Mouse (Mus musculus) cerebellum, adult 11-12 months (tissue): ENCODE measurements at regions not wholly inside any gene's neighbourhood (a gene's known extent, or its start where the extent isn't known, plus 50 kb on each side); places are given as distances from the start of the nearest gene placed in this dataset.
"Not testable (repeated sequence)": the region's sequence is repeated elsewhere in the genome, so short reads cannot be mapped to it uniquely, and the experiment has no call there.

Experiments used
- DNase-seq: peaks from one replicate; pipeline ENCODE4 v3.0.0; 2022

DNA sequence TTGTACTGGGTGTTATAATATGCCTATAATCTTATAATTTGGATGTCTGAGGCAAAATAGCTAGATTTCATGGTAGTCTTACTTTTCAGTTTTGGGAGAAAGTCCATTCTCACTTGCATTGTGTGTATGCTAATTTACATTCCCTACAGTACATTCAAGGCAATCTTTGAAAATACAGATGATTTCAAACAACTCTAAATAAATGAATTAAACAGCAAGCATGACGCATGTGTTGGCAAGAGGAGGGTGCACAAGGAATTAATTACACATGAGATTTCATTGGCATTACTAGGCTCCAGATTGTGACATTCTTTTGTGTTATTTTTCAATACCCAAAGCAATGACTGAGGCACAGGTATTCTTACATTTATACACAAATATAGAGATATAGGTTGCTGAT is 495.2 kb upstream of the Cypt12 start:
- DNase-seq = no peak

DNA sequence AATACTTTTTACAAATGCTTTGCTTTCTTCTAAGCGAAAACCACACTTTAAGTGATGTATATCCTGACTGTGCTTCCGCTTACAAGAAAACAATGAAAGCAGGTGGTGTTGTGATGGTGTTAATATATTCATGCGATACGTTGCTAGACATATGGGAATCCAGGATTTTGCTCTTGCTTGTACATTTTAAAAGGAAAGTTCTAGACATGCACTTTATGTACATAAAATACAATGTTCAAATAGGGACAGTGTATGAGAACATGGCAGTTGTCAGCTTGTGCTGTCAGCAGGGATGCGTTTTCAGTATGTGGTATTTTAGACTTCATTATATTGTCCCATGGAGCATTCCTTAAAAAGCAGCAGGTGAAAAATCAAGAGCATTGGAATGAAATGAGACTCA is 487.7 kb upstream of the Cypt12 start:
- DNase-seq = no peak

DNA sequence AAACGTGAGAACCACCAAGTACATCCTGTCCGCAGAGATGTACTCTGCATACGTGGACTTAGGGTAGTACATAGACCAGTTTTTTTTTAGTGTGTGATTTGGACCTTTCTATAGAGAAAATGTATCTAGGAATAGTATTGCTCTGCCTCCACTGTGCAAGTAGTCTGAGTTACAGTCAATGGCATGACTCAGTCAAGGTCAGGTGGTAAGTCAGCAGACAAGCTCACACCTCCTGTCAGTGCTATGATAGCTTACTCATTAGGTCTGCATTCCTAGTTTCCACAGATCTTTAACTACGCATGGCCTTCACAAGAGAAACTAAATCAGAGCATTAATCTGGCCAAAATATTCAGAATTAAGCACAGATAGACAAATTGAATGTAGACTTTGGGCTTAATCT is 486.8 kb upstream of the Cypt12 start:
- DNase-seq = no peak

DNA sequence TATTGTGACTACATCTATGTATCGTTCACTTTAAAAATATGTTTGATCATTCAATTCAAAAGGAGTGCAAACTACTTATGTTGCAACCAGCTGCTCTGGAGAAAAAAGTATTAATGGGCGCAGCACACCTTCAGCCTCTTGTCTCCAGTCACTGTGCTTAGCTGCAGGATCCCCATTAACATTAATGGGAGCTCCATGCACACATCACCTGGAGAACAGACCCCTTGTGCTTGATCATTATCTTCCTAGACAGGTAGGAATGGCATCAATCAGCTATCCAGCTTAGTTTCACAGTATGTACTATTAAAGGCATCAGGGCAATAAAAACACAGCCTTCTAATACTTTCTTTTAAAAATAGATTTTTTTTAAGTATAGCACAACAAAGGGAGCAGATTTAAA is 474.4 kb upstream of the Cypt12 start:
- DNase-seq = no peak

DNA sequence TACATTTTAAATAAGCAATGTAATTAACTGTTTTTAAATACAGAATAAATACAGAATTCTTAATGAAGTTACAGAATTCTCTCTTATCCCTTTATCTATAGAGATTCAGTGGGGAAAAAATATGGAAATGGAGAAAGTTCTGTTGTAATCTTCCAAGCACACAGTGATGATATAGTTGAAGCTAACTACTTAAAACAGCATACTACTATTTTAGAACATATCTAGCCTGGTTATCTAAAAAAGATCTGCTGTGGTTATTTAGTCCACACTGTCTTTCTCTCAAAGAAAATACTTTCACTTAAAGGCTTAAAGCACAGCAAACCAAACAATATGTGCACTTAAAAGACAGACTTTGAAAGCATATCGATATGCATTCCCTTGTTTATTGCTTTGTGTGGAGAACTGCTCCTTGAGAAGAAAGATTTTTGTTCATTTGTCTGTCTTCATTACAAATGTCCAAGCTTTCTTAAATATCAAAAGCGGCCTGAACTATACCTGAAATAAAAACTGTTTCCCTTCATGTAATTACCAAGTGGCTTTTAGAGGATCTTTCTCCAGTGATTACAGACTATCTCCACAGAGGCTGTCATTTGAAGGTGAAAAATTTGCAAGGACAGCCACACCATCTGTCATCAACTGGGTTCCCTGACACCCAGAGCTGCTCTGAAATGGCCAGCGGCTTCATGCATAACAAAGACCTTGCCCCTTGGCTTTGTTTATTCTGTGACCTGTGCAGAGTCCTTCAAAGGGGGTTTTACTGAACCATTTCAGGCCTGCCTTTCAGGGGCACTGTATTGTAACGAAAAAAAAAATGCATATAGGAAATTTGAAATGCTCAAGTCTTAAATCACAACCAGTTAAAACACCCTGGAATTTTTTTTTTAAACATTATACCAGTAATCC is 458.7 kb upstream of the Cypt12 start:
- DNase-seq = peak; percentile 3

DNA sequence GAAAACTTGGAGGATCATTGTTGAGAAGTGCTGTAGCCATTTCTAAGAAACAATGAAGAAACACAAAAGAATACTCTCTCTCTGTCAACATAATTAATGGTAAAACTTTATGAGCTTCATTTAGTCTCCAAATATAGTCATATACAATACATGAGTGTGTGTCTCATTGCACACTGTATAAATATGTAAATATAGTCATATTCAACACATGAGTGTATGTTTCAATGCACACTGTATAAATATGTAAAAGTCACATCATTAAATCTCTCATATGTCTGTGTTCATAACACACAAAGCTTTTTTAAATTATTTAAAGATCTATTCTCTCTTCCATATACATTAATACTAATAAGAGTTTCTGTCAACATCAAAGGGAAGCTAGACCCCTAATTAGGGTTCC is 457.6 kb upstream of the Cypt12 start:
- no peak for DNase-seq

DNA sequence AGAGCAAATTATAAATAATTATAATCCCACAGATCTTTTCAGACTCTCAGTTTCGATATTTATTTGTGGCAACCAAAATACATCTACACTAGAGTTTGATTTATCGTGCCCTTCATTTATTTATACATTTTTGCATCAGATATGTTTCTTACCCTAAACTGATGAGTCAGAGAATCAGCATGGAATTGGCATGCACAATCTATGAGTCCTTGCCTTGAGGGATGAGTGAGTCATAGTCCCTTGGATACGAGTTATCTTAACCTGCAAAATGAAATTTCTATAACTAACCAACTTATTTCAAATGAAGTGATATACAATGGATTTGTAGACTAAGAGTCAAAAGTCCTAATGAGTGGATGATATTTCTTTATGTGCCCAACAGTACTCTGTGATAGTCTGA is 449.9 kb upstream of the Cypt12 start:
- no peak for DNase-seq

DNA sequence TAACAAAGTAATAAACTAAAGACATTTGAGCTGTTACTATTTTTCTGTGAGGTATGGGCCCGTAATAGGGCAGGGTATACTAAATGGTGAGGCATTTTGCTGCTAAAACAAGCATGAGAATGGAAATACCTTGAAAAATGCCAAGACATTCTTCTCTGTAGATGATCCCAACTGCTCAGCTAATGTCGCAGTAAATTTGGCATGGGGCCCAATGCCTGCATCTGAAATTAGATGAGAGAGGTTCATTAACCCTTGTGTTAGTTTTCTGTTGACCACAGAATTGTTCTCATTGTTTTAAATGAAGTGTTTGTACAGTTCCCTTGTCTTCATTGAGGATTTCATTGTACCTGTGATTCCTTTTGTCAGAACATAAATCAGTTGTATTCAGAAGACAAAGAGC is 446.7 kb upstream of the Cypt12 start:
- DNase-seq = no peak

DNA sequence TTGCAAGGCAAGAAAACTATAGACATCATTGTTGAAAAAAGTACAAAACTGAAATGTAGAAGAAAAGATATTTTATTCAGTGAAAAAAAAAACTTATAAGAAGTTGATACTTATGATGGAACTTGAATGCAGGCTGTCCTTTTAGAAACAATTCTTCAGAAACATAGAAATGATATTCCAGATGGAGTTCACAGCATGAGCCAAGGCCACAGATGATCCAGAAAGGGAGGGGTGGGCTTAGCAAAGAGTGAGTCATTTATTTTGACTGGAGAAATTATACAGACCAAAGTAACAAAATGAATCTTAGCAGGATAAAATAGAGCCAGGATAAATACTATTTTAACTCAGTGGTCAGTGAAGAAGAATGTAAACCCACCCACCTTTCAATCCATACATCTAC is 406.9 kb upstream of the Cypt12 start:
- DNase-seq = peak; percentile 15

DNA sequence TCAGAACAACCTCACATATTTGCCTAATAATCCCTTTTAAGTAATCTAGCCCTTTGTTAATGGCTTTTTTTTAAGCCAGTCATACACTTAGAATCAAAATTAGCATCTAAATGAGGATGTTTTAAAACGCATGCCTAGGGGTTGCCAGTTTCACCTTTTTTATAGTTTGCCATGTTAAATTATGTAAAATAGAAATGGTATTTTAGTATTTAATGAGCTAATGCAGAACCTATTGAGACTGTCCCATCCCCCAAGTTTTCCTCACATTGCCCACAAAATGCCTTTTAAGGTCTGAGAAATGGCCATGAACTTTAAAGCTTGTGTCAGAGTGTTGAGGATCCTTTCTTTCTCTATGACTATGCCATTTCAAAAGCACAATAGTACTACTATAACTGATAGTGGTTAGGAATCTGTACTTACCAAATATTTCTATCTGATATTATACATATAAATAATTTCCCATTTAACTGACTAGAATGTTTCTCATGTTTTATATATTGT is 400.6 kb upstream of the Cypt12 start:
- no peak for DNase-seq

DNA sequence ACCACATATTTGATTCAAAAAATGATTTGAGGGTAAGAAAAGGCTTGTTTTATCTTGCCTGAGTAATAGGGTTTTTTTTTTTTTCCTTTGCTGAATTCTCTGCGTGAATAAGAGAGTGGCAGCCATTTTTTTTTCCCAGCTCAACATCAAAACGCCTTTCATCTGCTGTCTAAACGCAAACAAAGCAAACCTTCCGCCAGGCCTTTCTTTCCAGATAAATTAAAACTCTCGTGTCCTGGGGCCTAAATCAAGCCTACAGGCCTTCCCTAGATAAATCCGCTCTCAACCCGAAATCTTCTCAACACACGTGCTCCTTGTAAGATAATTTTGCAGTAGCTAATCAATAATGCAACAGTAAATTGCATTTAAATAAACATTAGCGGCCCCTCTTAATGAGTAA is 365.7 kb upstream of the Cypt12 start:
- DNase-seq = no peak

DNA sequence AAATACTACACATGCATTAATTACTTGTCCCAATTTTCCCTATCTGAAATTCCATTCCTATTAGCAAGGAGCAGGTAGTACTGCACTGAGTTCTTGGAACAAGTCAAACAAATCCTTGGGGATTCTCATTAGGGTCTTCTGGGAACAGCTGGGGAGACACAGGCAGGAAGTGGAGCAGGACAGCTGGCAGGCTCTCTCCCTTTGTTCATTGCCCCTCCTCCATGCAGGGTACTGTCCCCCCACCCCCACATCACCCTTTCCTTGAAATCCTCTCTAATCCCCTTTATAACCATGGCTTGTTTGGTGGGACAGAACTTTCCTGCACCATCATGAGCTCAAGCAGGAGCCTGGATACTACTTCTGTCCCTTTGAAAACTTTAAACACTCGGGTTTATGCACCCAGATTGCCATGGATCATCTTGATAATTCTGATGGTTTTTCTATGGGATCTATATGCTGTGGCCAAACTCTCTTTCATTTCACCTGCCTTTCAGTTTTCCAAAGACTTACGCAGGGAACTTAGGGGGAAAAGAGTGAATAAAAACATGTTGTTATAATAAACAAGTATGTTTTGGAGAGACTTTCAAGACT is 358.2 kb upstream of the Cypt12 start:
- no peak for DNase-seq

DNA sequence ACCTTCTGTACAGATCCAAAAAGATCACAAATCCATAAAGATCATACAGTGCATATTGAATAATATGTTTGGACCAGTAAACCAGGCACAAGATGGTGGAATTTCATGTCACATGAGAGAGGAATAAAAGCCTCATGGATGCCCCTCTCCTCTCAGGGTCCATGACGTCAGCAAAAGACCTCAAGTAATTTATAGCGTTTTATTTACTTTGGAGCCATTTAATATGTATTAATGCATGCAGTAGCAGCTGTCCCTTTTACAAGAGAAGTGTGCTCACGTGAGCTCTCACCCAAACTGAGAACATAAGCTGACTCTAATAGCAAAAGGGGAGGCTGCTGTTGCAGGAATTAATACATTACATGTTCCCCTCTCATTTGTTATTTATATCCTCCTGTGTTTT is 355.7 kb upstream of the Cypt12 start:
- no peak for DNase-seq

DNA sequence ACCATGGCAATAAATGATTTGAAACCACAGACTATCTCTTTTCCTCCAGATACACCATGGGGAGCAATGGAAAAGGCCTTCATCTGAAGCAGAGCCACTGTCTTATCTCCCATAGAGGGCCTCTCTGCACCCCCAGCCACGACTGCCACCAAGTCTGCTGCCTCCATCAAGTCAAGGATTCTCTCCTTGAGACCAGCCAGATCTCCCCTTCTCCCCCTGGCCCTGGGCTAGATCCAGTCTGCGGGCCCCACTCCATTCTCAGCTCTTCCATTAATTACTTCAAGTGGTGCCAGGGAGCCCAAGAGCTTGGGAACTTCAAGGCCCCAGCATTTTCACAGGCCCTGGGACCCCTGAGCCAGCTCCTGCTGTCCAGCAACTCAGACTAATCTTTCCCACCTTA is 351.8 kb upstream of the Cypt12 start:
- no peak for DNase-seq

DNA sequence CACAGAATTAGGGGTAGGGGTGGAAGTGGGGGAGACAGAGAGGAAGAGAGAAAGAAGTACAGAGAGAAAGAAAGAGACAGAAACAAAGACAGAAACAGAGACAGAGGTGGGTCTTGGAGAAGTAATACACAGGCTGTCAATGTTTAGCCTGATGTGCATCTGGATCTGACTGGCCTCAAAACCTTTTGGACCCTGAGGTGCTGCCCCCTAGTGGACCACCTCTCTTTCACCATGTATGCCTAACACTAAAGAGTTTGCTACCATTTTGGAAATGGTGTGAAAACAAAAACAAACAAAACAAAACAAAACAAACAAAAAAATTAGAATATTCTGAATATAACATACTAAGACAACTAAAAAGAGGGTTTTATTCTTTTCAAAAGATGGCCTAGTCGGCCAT is 334.7 kb upstream of the Cypt12 start:
- no peak for DNase-seq

DNA sequence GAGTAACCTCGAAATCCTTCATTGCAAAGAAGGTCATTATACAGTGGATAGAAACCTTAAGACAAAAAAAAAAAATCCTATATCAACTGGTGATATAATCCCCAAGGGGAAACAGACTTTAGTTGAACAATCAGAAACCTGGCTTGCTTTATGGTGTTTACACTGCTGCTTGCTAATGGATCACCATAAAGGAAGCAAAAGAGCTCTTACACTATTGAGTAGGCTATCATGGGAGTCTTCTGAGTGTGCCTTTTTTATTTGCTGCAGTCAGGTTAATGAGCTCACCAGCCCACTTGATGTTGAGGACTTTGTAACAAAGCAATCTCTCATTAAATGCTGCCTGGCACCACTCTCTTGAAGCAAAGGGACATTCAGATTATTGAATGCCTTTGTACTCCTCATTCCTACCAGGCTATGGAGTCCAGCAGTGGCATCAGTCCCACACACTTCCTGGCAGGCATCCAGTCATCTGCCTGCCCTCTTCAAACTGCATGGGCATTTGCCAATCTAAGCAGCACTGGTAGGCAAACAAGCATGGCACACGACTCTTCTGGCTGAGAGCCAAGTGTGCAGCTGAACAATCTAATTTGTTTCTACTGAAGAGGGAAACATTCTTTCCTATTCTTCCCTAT is 331.7 kb upstream of the Cypt12 start:
- DNase-seq = peak; percentile 70

DNA sequence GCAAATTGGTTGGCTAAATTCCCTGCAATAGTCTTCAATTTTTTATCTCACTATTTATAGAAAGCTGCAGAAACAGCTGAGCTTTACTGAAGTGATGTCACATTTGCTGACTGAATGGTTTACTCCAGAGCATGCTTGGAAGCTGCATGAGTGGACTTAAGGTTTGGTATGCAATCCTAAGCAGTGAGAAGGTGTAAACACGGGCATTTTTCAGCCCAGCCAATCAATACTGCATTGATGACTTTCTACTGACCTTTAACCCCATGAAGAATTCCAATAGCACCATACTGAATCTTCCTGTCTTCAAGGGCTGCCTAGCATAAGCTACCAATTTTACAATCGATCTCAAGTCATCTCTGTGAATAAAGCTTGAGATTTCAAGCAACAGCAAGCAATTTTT is 328.7 kb upstream of the Cypt12 start:
- no peak for DNase-seq

DNA sequence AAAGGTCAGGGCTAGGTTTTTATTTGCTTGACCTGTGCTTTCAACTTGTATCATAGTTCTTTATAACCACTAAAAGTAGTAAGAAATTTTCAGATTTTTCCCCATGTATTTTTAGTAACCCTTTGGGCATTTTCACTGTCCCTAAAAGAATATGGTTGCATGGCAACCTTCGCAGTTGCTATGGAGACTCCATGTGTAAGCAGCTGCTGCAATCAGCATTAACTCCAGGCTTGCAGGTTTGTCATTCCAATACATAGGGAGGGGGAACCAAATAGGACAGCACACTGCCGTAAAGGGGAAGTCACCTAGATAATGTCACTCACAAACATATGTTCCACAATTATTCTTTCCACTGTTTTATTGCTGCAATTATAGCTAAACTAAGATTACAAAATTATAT is 328.3 kb upstream of the Cypt12 start:
- no peak for DNase-seq

DNA sequence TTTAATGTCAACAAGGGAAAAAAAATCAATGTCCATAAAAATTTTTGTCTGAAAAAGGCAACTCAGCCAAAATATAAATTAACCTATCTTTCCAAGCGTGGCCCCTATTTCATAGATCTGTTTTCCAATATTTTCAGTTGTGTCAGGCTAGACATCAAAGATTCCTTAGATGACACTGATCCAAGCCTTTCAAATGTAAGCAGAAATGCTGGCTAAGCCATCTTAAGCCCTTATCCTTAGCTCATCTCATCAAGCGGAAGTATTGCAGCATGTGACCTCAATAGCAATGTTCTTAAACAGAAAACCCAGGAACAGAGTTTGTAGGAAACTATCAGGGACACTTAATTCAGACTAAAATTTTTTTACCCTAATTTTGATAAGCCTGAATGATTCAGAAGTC is 327.8 kb upstream of the Cypt12 start:
- DNase-seq = no peak

DNA sequence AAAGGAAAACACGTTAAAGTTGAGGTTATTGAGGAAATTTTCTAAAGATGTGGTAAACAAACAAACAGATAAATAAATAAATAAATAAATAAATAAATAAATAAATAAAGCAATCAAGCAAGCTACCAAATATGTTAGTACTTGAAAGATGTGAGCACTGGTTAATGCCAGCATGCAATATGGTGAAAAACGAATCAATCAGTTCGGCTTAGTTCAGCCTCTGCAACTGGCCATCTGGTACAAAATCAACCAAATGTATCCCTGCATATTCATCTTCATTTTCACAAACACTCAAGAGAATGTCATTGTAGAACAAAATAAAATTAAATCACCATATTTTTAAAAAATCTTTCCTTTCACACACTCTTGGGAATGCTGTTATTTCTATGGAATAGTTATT is 315.7 kb upstream of the Cypt12 start:
- no peak for DNase-seq

DNA sequence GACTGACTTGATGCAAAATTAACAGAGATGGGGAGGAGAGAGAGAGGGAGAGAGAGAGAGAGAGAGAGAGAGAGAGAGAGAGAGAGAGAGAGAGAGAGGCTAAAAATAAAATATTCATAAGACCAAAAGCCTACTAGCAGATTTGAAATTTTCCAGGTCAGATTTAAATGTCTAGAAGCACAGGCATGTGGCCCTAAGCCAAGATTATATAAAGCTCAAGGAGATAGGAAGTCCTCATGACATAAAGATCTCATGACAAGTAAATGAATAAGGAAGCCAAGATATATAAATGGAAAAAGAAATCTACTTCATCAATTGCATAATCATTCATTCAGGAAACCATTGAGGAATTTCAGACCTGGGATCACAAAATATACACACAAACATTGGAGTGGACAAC is 311.9 kb upstream of the Cypt12 start:
- DNase-seq = no peak

DNA sequence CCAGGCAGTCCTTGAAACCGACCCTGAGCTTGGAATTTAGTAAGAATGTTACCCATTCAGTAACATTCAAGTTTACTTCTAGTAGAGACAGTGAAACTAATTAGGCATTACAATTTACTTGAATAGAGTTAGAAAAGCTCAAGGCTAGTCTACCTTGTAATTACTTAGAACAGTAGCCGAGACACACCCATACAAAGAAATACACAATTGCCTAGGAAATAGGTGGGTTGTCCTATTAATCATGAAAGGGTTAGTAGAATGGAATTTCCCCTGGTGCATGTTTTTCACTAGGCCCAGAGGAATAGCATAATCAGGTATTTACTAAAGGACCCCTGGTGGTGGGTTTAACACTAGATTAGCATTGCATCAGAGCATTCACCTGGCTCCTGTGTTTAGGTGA is 288.2 kb upstream of the Cypt12 start:
- not testable (repeated sequence) for DNase-seq

DNA sequence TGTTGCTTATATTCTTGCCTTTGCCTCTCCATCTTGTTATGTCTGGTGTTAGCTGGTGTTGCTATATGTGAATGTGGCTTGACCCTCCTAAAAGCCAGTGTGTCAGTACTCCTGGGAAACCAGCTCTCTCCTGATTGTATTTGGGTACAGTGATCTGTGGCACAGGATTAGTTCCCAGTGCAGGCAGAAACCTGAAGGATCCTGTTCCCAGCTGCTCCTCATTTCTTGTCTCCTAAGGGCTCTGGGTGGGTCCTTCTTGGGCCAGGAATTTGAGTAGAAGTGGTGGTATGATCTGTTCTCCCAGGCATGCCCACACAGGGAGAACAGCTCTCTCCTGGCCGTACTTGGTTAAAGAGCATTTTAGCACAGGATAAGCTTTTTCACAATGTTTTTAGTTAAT is 286.2 kb upstream of the Cypt12 start:
- no peak for DNase-seq

DNA sequence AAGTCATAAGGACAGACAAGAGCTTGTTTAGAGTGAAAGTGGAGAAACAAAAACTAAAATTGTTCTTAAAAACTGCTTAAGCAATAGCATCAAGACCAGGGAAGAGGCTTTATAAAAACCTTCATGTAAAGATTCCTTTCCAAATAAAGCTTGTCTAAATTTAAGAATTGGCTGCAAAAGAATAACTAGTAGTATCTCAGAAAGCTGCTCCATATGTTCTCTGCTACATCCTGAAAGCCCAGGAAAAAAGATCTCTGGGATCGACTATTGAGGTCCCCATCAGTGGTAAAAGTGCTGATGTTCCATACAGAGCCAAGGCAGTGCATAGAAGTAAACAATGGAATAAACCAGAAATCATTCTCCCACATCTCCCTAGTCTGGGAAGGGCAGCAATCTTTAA is 281.2 kb upstream of the Cypt12 start:
- no peak for DNase-seq
